Mouse (Mus musculus) MEL (cell line): ENCODE data around the gene 4930442H23Rik.

Source experiments
- CTCF ChIP-seq, 3 experiments: IDR thresholded peaks in 2 of 3; conservative IDR thresholded peaks in 1 of 3; 2 replicates each; pipeline ENCODE4 v1.5.1; 2011 to 2012; ENCODE audit warnings: low read length in 3 of 3, low read depth in 2 of 3, mild to moderate bottlenecking in 2 of 3, improper control_type of control experiment in 1 of 3, inconsistent platforms in 1 of 3, mixed read lengths in 1 of 3, moderate library complexity in 1 of 3; ENCODE audit not compliant: control insufficient read depth in 1 of 3, insufficient read depth in 1 of 3, poor library complexity in 1 of 3, severe bottlenecking in 1 of 3
- POLR2AphosphoS2 ChIP-seq: IDR thresholded peaks from 2 replicates; pipeline ENCODE4 v1.6.1; 2011; ENCODE audit warnings: low read length, improper control_type of control experiment
- USF2 ChIP-seq, 2 experiments: IDR thresholded peaks; 2 replicates each; pipeline ENCODE4 v1.6.1; 2011 to 2012; ENCODE audit warnings: improper control_type of control experiment in 2 of 2, low read length in 2 of 2, borderline replicate concordance in 1 of 2, inconsistent platforms in 1 of 2, low read depth in 1 of 2, mild to moderate bottlenecking in 1 of 2; ENCODE audit not compliant: insufficient read depth in 1 of 2

DNA sequence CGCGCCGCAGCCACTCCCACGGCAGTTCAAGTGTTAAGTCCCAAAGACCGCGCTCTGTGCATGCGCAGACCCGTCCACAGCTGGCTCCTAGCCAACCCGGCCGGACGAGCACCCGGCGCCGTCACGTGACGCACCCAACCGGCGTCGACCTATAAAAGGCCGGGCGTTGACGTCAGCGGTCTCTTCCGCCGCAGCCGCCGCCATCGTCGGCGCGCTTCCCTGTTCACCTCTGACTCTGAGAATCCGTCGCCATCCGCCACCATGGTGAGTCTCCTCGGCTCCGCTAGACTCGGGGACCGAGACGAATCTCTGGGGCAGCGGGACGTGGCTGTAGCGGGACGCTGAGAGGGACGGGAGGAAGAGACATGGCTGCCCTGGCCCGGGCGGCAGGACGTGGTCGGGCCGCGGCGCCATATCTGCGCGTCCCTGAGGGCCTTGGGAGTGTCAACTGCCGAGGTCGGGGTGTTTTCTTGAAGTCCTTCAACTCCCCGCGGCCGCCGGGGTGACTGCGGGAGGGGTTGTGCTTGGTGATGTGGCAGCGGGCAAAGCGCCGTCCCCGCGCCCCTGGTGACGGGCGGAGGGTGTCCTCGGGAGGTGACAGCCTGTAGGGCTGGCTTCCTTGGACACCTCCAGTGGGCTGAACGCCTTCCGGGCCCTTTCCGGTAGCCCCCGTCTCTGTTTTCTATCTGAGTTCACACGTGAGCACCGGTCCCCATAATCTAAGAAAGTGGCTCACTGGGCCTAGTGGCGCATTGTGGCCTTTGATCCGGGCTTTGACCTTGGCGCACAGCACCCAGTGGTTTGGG lies 7.0 kb downstream of the 4930442H23Rik start, which contains the start of gene Eef2:
- no peak for TF ChIP-seq CTCF (IDR thresholded peaks at IDR 0.05 in 2 of 3, conservative IDR thresholded peaks at IDR 0.05 in 1 of 3; ENCODE audit: control insufficient read depth in 1 of 3, insufficient read depth in 1 of 3, low read depth in 2 of 3, low read length in 3 of 3, poor library complexity in 1 of 3, severe bottlenecking in 1 of 3)
- TF ChIP-seq USF2 (IDR thresholded peaks at IDR 0.05; ENCODE audit: borderline replicate concordance in 1 of 2, insufficient read depth in 1 of 2, low read depth in 1 of 2, low read length in 2 of 2) = peak; percentile 88 to 97
- TF ChIP-seq POLR2AphosphoS2 = peak; percentile 98
